Mouse (Mus musculus) 3134 (cell line): ENCODE results near the gene Sstr3.

ENCODE experiments used
- DNase-seq: peaks from one replicate; pipeline ENCODE4 v3.0.0-alpha.2; 2011; ENCODE audit warnings: low spot score; ENCODE audit not compliant: insufficient read length; ENCODE audit errors: extremely low read depth

Gene Sstr3

GRCm38 (mm10) chr15:78563344-78563743, 18.9 kb upstream of the Sstr3 start:
- DNase-seq: no peak

GRCm38 (mm10) chr15:78559141-78559979, 14.9 kb upstream of the Sstr3 start:
- DNase-seq: no peak

GRCm38 (mm10) chr15:78557693-78558535, 13.4 kb upstream of the Sstr3 start:
- no peak for DNase-seq

- no peak for DNase-seq
These were observed 10.2 kb upstream of the Sstr3 start for GRCm38 (mm10) chr15:78554545-78555313.

- DNase-seq: peak; percentile 45
These were observed 4.8 kb upstream of the Sstr3 start for GRCm38 (mm10) chr15:78549189-78549734.

GRCm38 (mm10) chr15:78548711-78549110, 4.2 kb upstream of the Sstr3 start:
- no peak for DNase-seq

GRCm38 (mm10) chr15:78548336-78548665, 3.8 kb upstream of the Sstr3 start:
- DNase-seq: no peak

GRCm38 (mm10) chr15:78547415-78548335, 3.2 kb upstream of the Sstr3 start:
- DNase-seq: no peak

GRCm38 (mm10) chr15:78546060-78546459, 1.6 kb upstream of the Sstr3 start:
- DNase-seq: no peak

GRCm38 (mm10) chr15:78544041-78544440, 444 bp downstream of the Sstr3 start:
- DNase-seq: no peak

- DNase-seq: no peak
These were observed 1.6 kb downstream of the Sstr3 start for GRCm38 (mm10) chr15:78542767-78543303.

- no peak for DNase-seq
These were observed 2.3 kb downstream of the Sstr3 start for GRCm38 (mm10) chr15:78542098-78542766.

GRCm38 (mm10) chr15:78541606-78542005, 2.9 kb downstream of the Sstr3 start:
- no peak for DNase-seq

- no peak for DNase-seq
These were observed 3.4 kb downstream of the Sstr3 start for GRCm38 (mm10) chr15:78541036-78541435.

GRCm38 (mm10) chr15:78535723-78536421, 8.6 kb downstream of the Sstr3 start:
- DNase-seq: no peak

GRCm38 (mm10) chr15:78533346-78533835, 11.1 kb downstream of the Sstr3 start:
- no peak for DNase-seq

GRCm38 (mm10) chr15:78532566-78533345, 11.7 kb downstream of the Sstr3 start:
- DNase-seq: no peak
